Mouse (Mus musculus) small intestine, adult 2 months (tissue): ENCODE results near the gene Olfr484.

Source experiments
- CTCF ChIP-seq: fragments of 200-500 bp; IDR thresholded peaks from 2 replicates; pipeline ENCODE4 v1.5.1; 2012; ENCODE audit warnings: low read depth, mild to moderate bottlenecking, control low read depth, inconsistent platforms, low read length, moderate library complexity, mixed read lengths; ENCODE audit not compliant: insufficient replicate concordance, insufficient read length; ENCODE audit errors: extremely low read depth
- POLR2A ChIP-seq: fragments of 200-500 bp; IDR thresholded peaks from 2 replicates; pipeline ENCODE4 v1.6.1; 2012; ENCODE audit warnings: low read depth, mild to moderate bottlenecking, control low read depth, inconsistent platforms, low read length, moderate library complexity

DNA sequence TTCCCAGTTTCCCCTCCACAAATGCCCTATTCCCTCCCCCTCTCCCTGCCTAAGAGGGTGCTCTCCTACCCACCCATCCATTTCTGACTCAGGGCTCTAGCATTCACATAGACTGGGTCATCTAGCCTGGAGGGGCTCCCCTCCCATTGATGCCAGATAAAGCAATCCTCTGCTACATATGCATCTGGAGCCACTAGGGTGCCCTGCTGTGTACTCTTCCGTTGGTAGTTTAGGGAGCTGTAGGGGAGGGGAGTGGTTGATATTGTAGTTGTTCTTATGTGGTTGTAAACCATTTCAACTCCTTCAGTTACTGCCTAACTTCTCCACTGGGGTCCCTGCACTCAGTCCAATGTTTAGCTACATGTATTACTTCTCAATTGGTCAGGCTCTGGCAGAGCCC lies 6.6 kb downstream of the Olfr484 start:
- TF ChIP-seq CTCF, result no peak
- no peak for TF ChIP-seq POLR2A
